Mouse (Mus musculus) retina, postnatal 1 day (tissue): ENCODE results near the gene Gdi1.

Experiments
- DNase-seq: peaks from one replicate; pipeline ENCODE4 v3.0.0-alpha.2; 2012

Gene Gdi1

DNA sequence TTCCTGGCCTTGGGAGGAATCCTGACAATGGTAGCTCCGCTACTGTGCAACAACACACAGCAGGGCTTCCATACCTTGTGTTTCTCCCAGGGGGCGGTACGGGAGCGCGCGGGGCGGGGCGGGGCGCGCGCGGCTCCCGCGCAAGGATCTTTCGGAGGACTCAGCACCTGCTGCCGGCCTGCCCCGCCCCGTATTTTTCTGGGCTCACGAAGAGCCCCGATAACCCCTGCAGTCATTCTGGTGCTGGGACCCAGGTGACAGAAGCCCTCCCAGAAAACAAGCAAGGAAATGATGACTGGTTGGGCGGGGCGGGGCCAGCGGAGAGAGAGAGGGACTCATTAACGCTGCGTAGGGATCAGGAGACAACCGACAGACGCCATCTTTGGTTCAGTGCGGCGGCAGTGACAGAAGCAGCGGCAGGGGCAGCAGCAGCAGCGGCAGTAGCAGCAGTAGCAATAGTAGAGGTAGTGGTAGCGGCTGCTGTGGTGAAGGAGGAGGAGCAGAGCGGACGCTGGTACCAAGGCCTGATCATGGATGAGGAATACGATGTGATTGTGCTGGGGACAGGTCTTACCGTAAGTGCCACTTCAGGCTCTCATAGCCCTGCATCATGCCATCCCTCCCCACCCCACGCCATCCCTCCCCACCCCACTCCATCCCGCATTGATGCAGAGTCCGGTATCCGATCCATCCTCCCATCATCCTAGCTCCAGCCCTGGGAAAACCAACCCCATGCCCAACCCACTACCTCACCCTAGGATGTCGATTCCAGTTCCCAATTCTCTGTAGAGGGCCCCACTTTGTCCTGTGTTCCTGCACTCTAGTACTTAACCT, at the start of gene Gdi1:
Gdi1 (plus strand) TSS at position 132 of the 834 bp plus-strand sequence.
- DNase-seq = peak; percentile 92

DNA sequence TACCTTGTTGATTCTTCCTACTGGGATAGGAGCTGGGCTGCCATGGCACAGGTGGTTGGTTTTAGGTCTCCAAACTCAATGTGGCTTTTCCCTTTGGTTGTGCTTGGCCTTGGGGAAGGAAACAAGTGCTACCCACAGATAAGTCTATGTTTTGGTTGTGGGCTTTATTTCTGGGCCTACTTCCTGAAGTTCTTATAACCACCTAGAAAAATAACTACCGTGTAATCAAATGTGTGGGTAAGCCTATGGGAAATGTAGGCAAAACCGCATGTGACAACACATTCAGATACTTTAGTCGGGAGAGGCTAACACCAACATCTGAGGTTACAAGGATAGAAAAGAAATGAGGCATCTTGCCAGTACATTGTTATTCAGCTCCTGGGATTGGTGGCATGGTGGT, 47.1 kb upstream of the Gdi1 start:
- no peak for DNase-seq

DNA sequence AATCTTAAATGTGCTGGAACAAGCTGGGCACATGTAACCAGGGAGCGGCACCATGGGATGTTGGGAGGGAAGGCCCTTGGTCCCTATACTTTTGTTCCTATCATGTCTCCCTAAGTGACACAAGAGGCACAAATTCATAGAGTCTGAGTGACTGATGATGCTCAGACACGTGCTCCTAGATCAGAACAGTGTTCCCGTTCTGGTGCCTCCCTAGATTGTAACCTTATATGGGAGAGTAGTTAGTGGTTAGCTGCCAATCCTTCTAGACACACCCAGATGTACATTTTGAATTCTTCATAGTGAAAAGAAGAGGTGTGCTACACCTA, 35.1 kb upstream of the Gdi1 start:
- no peak for DNase-seq

DNA sequence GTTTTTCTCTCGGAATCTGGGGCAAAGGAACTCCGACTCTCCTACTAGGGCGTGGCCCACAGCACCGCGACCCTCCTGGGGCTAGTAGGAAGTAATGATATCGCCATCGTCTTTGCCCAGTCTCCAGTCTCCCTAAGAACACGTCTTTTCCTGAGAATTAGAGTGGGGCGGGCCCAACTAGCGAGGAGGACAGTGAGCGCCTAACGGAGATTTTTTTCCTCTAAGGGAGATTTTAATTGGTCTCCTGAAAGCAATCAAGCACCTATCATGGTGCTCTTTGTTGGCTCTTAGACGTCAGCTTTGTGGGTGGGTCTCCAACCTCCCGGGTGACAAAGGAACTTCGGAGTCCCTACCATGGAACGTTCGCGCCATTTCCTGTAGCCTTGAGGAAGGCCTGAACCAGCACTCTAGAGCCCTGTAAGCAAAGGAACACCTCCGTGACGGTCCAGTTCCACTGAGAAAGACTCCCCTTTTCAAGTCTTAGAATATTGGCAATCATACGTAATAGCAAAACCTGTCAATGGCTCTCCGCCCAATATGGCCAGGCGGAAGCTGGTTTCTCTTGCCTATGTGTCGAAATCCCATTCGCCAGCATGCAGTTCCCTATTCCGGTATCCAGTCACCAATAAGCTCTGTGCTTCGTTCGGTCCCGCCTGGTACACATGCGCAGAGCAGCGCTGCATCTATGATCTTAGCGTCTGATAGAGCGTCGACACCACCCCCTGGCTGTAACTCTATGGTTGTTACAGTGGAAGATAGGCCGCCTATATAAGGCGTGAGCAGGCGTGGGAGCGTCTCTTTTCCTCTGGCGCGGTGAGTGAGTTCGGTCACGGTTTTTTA, 34.5 kb upstream of the Gdi1 start, which contains the start of gene Rpl10:
Rpl10 (plus strand) TSS at position 751 of the 840 bp plus-strand sequence.
- peak; percentile 98 for DNase-seq

DNA sequence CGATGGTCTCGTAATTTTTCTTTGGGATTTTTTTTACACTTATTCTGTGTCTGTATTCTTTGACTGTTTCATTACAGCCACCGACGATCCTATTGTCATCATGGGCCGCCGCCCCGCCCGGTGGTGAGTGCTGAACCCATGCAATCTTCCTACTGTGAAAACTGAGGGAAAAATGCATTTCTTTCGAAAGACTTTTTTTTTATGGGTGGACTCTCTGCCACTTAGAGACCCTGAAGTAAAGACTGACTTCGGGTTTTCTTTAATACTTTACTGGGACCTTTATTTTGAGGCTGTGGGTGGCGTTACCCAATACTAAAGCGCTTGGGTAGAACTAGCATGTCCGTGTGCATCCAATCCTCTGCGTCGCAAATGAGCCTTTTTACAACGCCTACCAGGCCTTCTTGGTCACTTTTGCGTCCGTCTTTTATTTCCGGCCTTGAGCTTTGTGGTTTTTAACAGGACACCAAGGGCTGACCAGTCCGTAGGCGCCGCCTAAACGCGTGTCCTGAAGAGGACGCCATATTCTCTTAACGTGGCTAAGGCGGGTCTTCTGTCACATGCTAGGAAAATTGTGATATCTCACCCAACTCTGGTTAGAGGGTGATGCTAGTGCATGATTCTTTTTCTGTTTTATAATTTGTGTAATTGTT, 33.8 kb upstream of the Gdi1 start:
- DNase-seq = peak; percentile 42

DNA sequence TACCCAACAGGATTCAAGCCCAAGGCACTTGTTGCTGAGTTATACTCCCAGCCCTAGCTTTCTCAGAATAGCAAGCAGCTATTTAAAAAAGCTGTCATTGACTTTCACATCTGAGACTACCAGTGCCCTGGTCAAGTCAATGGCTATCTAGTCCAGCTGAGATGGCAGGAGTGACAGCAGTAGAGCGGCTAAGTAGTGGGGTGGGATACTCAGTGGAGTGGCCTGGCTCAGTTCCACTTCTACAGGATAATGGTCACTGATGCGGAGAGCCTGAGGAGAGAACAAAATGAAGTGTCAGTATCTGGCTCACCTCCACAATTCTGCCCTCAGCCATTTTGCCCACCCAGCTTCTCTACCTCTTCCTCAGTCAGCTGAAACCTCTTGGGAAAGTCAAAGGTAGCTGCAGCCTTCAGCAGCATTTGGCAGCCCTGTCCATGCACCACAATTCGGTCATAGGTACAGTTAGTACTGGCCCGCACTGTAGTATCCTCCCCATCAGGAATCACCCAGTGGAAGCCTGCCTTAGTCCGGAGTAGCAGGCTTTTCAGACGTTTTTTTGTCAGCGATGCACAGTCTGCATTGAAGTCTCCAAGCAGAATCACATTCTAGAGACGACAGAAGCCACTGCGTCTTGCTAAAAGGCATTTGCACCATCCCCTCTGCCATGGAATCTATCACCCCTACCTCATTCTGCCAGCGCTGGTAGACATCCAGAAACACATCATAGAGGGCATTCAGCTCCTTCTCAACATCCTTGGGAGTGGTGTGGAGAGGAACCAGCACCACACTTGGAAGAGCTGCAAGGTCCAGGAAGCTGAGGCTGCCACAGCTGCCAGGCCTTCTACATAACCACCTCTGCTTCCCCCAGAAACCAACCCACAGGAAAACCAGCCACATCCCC, 31.1 kb upstream of the Gdi1 start:
- no peak for DNase-seq

DNA sequence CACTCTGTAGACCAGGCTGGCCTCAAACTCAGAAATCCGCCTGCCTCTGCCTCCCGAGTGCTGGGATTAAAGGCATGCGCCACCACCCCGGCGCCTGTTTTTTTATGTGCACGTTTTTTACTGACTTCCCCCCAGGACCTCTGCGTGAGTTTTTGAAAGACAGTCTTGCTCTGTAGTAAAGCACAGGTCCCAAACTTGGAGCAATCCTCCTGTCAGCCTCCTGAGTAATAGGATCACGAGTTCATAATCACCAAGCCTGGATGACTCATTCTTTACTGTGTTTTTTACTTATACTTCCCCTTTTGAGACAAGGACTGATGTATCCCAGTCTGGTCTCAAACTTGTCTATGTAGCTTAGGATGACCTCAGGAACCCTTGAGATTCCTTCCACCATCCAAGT, 26.9 kb upstream of the Gdi1 start:
- DNase-seq = no peak

DNA sequence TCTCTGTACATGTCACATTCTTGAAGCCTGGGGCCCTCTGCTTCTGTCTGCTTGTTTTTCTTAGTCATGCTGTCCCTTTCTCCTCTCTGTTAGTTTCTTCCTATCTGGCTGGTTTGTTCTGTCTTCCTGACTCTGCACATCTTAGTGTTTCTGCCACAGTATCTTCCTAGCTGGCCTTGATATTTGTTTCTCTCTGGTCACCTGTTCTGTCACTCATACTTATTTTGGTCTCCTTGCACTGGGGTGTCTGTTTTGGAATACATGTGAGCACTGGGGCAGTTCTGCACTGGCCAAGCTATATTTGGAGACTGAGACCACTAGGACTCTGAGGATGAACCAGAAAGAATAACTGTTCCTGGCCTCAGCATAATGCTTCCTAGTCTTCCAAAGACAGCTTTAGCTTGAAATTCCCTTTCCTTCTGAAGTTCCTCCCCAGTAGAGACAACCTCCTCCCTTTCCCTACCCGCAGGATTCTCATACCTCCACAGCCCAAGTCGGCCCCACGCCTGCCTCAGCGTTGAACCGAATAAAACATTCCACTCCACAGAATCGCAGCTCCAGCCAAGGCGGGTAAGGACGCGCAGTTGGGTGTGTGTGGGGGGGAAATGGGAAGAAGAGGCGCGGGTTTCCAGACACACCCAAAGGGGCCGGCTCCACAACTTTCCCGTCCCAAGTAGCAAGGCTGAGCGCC, 23.6 kb upstream of the Gdi1 start:
- DNase-seq = no peak

DNA sequence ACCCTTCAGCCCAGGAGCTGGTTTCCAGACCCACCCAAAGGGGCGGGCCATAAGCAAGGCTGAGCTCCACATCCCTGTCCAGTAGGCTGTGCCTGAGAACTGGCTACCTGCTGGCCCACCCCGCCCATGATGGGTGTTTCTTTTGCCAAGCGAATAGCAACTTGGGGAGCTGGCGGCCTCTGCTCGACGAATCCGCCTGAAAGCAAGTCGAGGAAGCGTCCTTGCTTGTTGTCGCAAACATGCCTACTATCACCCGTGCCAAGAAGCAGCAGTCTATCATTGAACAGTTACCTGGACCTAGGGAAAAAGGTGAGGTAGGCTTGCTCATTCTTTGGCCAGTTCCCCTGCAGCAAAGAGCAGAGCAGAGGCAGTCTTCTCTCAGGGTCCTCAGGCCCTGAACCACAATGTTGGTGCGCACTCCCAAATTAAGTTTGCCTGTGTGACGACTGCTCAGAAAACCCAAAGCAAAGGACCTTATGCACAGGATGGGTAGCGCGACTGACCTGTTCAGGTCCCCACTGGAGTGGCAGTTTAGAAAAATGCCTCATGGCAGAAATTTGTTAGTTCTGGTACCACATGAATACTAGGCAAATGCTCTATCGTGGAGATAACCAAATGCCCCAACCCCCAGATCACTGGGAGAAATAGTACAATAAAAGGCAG, 22.9 kb upstream of the Gdi1 start, which contains the start of the genes Taz and Dnase1l1:
Taz (plus strand) TSS at position 181 of the 663 bp plus-strand sequence.
Dnase1l1 (minus strand) TSS at position 606 of the 663 bp plus-strand sequence.
- peak; percentile 62 for DNase-seq

DNA sequence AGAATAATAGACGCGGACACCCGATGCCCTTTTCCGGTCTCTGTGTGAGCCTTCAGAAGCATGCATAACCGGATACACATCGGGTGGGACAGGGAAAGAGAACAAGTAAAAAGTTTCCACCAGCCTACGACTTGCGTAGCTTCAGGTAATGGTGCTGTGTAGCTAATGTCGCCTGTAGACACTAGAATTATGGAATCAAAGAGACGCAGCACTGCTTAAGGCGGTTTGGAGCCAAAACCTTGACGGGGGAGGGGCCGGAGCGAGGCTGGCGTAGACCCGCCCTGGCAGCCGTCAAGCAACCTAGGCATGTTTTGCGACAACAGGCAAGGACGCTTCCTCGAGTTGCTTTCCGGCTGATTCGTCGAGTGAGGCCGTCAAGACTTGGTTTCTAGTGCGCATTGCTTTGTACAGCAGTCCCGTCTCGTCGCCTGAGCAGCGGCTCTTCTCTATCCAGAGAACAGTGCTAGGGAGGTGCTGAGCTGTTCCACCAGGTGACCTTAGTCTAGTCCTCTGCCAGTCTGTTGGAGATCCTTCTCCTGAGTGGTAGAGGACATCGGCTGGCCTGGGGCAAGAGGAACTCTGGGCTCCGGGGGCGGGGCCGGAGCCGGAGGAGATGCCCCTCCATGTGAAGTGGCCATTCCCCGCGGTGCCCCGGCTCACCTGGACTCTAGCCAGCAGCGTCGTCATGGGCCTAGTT, 22.3 kb upstream of the Gdi1 start:
- DNase-seq = peak; percentile 92

DNA sequence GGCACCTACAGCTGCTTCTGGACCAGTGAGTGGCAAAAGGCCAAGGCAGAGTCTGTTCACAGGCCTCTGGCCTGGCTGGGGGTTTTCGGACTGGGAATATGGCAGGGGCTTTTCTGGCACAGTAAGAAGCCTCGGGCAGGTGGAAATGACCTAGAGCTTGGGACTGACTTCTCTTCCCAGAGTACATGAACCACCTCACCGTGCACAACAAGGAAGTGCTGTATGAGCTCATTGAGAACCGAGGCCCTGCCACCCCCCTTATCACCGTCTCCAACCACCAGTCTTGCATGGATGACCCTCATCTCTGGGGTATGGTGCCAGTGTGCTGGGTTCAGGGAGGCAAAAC, 21.7 kb upstream of the Gdi1 start:
- no peak for DNase-seq

DNA sequence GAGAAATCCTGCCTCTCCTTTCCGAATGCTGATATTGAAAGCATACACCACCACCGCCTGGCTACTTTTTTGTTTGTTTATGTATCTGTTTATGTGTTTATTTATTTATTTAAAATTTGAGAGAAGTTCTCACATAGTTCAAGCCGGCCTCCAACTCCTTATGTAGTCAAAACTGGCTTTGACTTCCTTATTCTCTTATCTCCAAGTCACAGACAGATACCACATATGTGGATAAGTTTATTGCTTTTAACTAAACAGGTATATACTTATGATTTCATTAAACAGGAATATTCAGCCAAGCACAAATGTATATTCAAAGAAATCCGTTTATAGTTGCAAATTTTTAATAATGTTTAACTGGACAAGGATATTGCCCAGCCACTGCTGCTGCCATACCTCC, 11.4 kb upstream of the Gdi1 start:
- DNase-seq = no peak

DNA sequence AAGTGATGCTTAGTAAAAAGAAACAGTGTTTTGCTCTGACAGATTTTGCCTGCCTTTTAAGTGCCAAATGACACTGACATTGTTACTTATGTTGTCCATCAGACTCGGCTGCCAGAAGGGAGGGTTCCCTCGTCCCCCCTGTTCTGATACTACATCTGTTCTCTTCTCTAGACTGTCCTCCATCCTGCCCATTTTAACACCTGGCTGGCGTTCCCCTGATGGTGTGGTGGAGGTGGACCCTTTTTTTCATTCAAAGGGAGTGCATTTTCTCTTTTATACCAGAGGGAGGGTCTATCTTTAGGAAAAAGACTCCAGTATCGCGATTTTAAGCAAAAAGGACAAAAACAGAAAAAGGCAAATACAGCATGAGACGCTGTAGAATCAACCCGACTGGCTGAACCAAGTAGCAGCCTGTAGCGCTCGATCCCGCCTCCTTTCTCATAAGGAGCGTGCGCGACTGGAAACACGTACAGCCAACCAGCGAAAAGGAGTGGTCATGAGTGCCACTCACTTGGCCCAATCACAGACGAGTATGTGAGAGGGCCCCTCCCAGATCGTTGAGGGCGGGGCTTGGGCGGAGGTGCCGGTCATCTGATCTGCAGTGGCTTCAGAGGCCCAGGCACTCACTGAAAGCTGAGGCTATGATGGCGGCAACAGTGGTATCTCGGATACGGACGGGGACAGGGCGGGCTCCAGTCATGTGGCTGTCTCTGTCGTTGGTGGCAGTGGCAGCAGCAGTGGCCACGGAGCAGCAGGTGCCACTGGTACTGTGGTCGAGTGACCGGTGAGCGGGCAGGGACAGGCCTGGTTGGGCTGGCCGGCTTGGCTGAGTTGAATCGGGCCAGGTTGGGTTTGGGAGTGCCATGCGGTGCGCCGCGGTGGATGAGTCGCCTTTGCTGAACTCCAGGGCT, 8.0 kb upstream of the Gdi1 start, which contains the start of gene Atp6ap1:
Atp6ap1 (plus strand) TSS at position 560 of the 911 bp plus-strand sequence.
- DNase-seq = peak; percentile 96

DNA sequence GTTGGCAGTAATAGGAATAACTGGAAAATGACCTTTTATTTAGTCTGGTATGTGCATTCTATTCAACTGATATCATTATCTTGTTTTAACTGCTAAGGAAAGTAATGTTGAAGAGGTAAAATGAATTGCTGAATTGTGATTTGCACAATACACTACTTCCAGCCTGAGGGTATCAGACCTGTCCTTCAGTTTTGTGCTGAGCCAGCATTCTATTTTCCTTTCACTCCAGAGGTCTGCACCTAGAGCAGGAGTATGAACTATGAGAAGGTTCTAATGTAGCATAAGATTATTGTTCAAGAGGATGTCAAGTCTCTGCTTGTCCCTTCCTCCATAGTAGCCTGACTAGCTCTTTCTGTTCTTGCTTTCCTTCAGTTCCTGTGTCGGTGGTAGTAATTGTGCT, 6.5 kb upstream of the Gdi1 start:
- DNase-seq = no peak

DNA sequence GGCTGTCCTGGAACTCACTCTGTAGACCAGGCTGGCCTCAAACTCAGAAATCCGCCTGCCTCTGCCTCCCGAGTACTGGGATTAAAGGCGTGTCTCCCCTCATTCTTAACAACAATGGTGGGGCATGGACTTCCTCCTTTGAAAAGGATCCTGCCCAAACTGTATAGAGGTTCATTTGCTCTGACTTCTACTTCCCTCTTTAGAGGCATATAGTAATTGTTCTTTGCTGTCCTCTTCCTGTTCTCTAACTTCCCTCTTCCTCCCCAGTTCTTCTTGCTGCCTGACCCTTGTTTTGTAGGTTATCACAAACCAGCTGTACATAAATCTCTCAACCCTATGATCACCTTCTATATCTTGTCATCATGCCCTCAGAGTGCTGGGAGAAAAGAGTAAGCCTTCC, 5.1 kb upstream of the Gdi1 start:
- DNase-seq = no peak

DNA sequence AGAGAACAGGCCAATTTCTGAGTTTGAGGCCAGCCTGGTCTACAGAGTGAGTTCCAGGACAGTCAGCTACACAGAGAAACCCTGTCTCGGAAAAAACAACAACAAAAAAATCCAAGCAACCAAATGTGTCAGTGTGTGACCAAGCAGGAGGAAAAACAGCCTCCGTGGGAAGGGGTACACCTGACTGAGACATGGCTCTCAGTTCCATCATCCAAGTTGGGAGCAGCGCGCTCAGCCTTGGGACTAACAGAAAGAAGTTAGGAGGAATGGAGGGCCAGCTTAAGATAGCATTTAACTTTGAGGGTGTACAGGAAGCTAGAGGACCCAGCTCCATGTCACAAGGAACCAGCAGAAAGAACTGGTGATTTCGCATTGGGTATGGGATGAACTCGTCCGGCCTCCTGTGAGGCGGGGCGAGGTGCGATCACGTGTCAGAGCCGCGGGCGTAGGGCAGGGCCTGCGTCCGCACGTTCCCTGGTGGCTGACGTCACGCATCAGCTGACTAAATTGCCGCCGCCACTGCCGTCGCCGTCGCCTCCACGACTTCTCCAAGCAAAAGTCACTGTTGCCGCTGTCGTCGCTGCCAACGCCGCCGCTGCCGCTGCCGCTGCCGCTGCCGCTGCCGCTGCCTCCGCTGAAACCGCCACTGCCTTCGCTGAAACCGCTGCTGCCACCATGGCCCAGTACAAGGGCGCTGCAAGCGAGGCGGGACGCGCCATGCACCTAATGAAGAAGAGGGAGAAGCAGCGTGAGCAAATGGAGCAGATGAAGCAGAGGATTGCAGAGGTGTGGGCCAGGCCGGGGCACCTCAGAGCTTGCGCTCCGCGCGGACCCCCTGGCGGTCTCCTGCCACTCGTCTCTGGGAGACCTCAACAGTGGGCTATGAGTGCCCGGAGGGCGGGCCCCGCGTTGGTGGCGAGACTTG, 8.0 kb downstream of the Gdi1 start, which contains the start of gene Fam50a:
Fam50a (plus strand) TSS at position 494 of the 925 bp plus-strand sequence.
- DNase-seq = peak; percentile 91

DNA sequence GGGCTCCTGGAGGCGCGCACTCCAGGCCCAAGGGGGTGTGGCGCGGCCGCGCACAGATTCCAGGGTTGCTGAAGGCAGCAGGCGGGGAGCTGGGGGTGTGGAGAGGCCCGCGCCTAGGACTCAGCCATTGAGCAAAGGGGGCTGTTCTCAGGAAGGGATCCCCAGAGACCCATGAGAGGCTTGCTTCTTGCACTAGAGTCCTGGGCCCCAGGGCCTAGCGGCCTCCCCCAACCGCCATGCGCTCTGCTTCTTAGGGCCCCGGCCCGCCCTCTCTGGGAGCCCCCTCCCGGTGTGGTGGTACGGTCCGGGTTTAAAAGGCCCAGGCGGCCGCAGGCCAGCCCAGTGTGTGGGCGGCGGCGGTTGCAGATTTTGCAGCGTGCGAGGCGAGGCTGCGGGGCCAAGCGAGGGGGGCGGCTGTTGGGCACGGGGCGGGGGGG, 23.9 kb downstream of the Gdi1 start, which contains the start of gene Plxna3:
Plxna3 (plus strand) TSS at position 342 of the 437 bp plus-strand sequence.
- DNase-seq = peak; percentile 89

DNA sequence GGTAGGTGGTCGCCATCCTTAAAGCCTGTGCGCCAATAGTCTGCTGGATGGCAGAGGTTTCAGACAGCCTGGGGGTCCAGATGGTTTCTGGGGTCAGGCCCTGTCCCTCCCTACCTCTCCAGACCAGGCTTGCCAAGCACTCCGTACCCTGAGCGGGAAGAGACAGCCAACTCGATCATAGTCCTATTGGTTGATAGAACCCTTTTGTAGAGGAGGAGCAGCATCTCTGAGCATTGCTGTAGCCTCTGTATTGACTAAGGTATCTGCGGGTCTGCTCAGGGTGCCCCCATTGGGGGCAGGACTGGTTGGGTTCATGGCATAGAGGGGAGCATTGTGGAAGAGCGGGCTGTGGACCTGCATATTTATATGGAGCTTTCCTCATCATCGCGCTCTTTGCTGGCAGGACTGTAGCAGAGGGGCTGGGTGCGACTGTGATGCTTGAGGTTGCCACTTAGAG, 24.4 kb downstream of the Gdi1 start:
- no peak for DNase-seq
